Mouse (Mus musculus): ENCODE measurements around the gene Rhox2f. TPM values are rescaled to one million over a fixed set of nuclear protein-coding genes. Genes with fewer than 3 reads are reported as not detected.

Rhox2f gene
- polyA plus RNA-seq (2014; fragmentation: Illumina TruSeq; extraction: RNeasy Lipid Tissue Mini Kit (QIAGEN cat#74804); ENCODE audit: low replicate concordance): not detected

DNA sequence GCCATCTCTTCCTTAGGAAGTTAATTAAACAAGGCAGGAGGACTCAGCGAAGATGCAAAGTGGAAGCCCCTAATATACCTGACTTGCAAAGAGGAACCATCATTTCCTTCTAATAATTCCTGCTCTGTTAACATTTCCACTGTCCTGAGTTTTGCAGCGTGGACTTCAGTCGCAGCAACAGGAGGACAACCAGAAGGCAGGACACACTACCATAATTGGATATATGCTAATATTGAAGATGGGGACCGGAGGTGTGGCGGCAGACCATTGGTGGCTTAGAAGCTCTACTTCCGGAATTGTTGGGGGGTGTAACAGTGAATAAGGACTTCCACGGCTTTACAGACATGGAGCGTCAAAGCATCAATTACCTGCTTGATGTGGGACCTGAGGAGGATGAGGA lies at the start of gene Rhox2f:
TSS of gene Rhox2f (plus strand) at position 301 of the 400 bp plus-strand sequence.

DNA sequence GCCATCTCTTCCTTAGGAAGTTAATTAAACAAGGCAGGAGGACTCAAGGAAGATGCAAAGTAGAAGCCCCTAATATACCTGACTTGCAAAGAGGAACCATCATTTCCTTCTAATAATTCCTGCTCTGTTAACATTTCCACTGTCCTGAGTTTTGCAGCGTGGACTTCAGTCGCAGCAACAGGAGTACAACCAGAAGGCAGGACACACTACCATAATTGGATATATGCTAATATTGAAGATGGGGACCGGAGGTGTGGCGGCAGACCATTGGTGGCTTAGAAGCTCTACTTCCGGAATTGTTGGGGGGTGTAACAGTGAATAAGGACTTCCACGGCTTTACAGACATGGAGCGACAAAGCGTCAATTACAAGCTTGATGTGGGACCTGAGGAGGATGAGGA lies 41.1 kb upstream of the Rhox2f start, which contains the start of gene Rhox2e:
TSS of gene Rhox2e (plus strand) at position 301 of the 400 bp plus-strand sequence.

DNA sequence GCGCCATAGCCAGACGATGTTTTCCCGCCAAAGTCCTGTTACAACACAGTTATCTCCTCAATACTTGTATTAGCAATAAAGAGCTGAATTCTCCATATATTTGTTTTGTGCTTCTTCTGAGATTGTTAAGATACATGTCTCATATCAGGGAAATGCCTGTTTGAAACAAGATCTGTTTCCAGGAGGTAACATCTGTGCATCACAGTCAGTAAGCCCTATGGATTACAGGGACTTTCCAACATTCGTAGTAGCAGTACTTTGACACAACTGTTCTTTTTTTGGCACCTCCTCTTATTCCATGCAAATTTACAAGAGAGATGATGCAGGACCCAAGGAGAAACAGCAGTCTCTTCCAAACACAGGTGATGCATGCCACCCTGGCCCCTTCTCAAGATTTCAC lies 29.5 kb upstream of the Rhox2f start, which contains the start of gene Rhox3e:
TSS of gene Rhox3e (plus strand) at position 301 of the 400 bp plus-strand sequence.

GRCm38 (mm10) chrX:37557112-37557511 lies 14.1 kb upstream of the Rhox2f start, which contains the start of gene Rhox4e:
Gene Rhox4e (plus strand): TSS chrX:37557412.

DNA sequence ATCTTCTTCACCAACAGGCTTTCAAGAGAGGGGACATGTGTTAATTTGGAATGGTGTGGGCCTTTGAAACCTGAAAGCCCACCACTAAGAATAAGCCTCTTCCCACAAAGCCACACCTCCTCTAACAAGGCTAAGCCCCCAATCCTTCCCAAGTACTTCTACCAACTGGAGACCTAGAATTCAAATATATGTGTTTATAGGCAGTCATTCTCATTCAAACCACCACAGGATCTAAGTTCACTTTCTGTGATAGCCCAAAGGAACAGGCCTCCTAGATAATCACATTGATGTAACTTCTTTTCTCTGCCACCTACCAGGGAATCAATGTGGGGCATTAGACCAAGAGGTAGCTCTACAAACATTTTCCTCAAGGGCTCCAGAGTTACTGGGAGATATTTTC lies 9.5 kb downstream of the Rhox2f start, which contains the start of gene Rhox3f:
TSS of gene Rhox3f (plus strand) at position 301 of the 400 bp plus-strand sequence.

GRCm38 (mm10) chrX:37607604-37608003 lies 36.4 kb downstream of the Rhox2f start, which contains the start of gene Rhox4f:
Gene Rhox4f (minus strand): TSS chrX:37607704.

Other genes starting within 250 kb of the Rhox2f start
- not detected for gene Rhox3a2, start 191.4 kb upstream of the Rhox2f start, polyA plus RNA-seq (2014; fragmentation: Illumina TruSeq; extraction: RNeasy Lipid Tissue Mini Kit (QIAGEN cat#74804); ENCODE audit: low replicate concordance)
- gene Rhox4a2, start 180.6 kb upstream of the Rhox2f start, polyA plus RNA-seq (2014; fragmentation: Illumina TruSeq; extraction: RNeasy Lipid Tissue Mini Kit (QIAGEN cat#74804); ENCODE audit: low replicate concordance): not detected
- gene Rhox2b, start 159.3 kb upstream of the Rhox2f start, polyA plus RNA-seq (2014; fragmentation: Illumina TruSeq; extraction: RNeasy Lipid Tissue Mini Kit (QIAGEN cat#74804); ENCODE audit: low replicate concordance): not detected
- gene Rhox4b, start 138.9 kb upstream of the Rhox2f start, polyA plus RNA-seq (2014; fragmentation: Illumina TruSeq; extraction: RNeasy Lipid Tissue Mini Kit (QIAGEN cat#74804); ENCODE audit: low replicate concordance): not detected
- not detected for gene Rhox2c, start 117.7 kb upstream of the Rhox2f start, polyA plus RNA-seq (2014; fragmentation: Illumina TruSeq; extraction: RNeasy Lipid Tissue Mini Kit (QIAGEN cat#74804); ENCODE audit: low replicate concordance)
- not detected for gene Rhox3c, start 112.8 kb upstream of the Rhox2f start, polyA plus RNA-seq (2014; fragmentation: Illumina TruSeq; extraction: RNeasy Lipid Tissue Mini Kit (QIAGEN cat#74804); ENCODE audit: low replicate concordance)
- gene Rhox4c, start 91.1 kb upstream of the Rhox2f start, polyA plus RNA-seq (2014; fragmentation: Illumina TruSeq; extraction: RNeasy Lipid Tissue Mini Kit (QIAGEN cat#74804); ENCODE audit: low replicate concordance): not detected
- gene Rhox2d, start 78.0 kb upstream of the Rhox2f start, polyA plus RNA-seq (2014; fragmentation: Illumina TruSeq; extraction: RNeasy Lipid Tissue Mini Kit (QIAGEN cat#74804); ENCODE audit: low replicate concordance): not detected
- gene Rhox4d, start 57.0 kb upstream of the Rhox2f start, polyA plus RNA-seq (2014; fragmentation: Illumina TruSeq; extraction: RNeasy Lipid Tissue Mini Kit (QIAGEN cat#74804); ENCODE audit: low replicate concordance): not detected
- gene Rhox2e, start 41.0 kb upstream of the Rhox2f start, polyA plus RNA-seq (2014; fragmentation: Illumina TruSeq; extraction: RNeasy Lipid Tissue Mini Kit (QIAGEN cat#74804); ENCODE audit: low replicate concordance): not detected
- gene Rhox3e, start 29.4 kb upstream of the Rhox2f start, polyA plus RNA-seq (2014; fragmentation: Illumina TruSeq; extraction: RNeasy Lipid Tissue Mini Kit (QIAGEN cat#74804); ENCODE audit: low replicate concordance): not detected
- not detected for gene Rhox4e, start 14.0 kb upstream of the Rhox2f start, polyA plus RNA-seq (2014; fragmentation: Illumina TruSeq; extraction: RNeasy Lipid Tissue Mini Kit (QIAGEN cat#74804); ENCODE audit: low replicate concordance)
- gene Rhox3f, start 9.6 kb downstream of the Rhox2f start, polyA plus RNA-seq (2014; fragmentation: Illumina TruSeq; extraction: RNeasy Lipid Tissue Mini Kit (QIAGEN cat#74804); ENCODE audit: low replicate concordance): not detected
- gene Rhox4f, start 36.3 kb downstream of the Rhox2f start, polyA plus RNA-seq (2014; fragmentation: Illumina TruSeq; extraction: RNeasy Lipid Tissue Mini Kit (QIAGEN cat#74804); ENCODE audit: low replicate concordance): not detected
- not detected for gene Rhox3g, start 57.2 kb downstream of the Rhox2f start, polyA plus RNA-seq (2014; fragmentation: Illumina TruSeq; extraction: RNeasy Lipid Tissue Mini Kit (QIAGEN cat#74804); ENCODE audit: low replicate concordance)
- gene Rhox2g, start 72.1 kb downstream of the Rhox2f start, polyA plus RNA-seq (2014; fragmentation: Illumina TruSeq; extraction: RNeasy Lipid Tissue Mini Kit (QIAGEN cat#74804); ENCODE audit: low replicate concordance): not detected
- not detected for gene Rhox4g, start 79.9 kb downstream of the Rhox2f start, polyA plus RNA-seq (2014; fragmentation: Illumina TruSeq; extraction: RNeasy Lipid Tissue Mini Kit (QIAGEN cat#74804); ENCODE audit: low replicate concordance)
- gene Rhox3h, start 97.4 kb downstream of the Rhox2f start, polyA plus RNA-seq (2014; fragmentation: Illumina TruSeq; extraction: RNeasy Lipid Tissue Mini Kit (QIAGEN cat#74804); ENCODE audit: low replicate concordance): not detected
- not detected for gene Rhox2h, start 101.9 kb downstream of the Rhox2f start, polyA plus RNA-seq (2014; fragmentation: Illumina TruSeq; extraction: RNeasy Lipid Tissue Mini Kit (QIAGEN cat#74804); ENCODE audit: low replicate concordance)
- not detected for gene Rhox5, start 233.4 kb downstream of the Rhox2f start, polyA plus RNA-seq (2014; fragmentation: Illumina TruSeq; extraction: RNeasy Lipid Tissue Mini Kit (QIAGEN cat#74804); ENCODE audit: low replicate concordance)